Mouse (Mus musculus) hematopoietic multipotent progenitor cell, adult 10-12 weeks (in vitro differentiated cells): Measurements from ENCODE around the gene Ipo5. TPM values are rescaled to one million over a fixed set of nuclear protein-coding genes. Genes with fewer than 3 reads are reported as not detected.

Experiments used
- polyA plus RNA-seq: library from polyadenylated mRNA; stranded (reverse); fragments of >175 nt; gene quantifications from 2 replicates; pipeline ENCODE4 v1.2.3, GENCODE M21; 2012; ENCODE audit warnings: low replicate concordance

Gene Ipo5
- 2.1 and 9.8 TPM in 2 replicates for polyA plus RNA-seq

GRCm38 (mm10) chr14:120910733-120911324 lies at the start of gene Ipo5:
Ipo5 (plus strand) TSS chr14:120911224.

Other genes starting within 250 kb of the Ipo5 start
- gene Farp1, start 124.0 kb downstream of the Ipo5 start, polyA plus RNA-seq, result 0.47 and 0.92 TPM in 2 replicates